Mouse (Mus musculus) WW6 (cell line): Measurements from ENCODE around the gene Spin4.

Experiments
- DNase-seq: peaks from one replicate; pipeline ENCODE4 v3.0.0-alpha.2; 2013; ENCODE audit warnings: low read depth, low spot score

Spin4 gene

DNA sequence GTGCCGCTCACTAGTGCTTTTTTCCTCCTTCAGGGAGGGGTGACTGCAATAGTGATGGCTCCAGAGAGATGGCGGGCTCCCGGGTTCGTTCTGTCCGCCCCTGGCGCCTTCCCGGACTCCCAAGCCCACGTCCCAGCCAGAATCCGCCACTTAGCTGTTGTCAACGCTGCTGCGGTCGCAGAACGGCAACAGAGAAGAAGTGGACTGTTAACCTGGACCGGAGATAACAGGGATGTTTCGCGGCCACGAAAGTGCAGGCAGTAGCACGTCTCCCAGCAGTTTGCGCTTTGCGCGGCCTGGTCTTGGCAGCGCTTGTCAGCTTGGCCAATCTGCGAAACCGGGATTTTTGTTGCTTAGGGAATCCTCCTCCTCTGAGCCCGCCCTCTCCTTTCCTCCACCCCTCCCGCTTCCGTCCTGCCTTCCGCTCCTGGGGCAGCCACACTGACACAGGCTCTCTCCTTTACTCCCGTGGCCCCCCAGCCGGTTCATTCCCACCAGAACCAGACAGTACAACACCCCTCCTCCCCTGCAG lies at the start of gene Spin4:
TSS of gene Spin4 (minus strand) at position 322 of the 532 bp plus-strand sequence.
- peak; percentile 46 for DNase-seq

GRCm38 (mm10) chrX:95027907-95028306 lies 1.4 kb upstream of the Spin4 start:
- no peak for DNase-seq

GRCm38 (mm10) chrX:95025779-95026360 lies 612 bp downstream of the Spin4 start:
- no peak for DNase-seq

DNA sequence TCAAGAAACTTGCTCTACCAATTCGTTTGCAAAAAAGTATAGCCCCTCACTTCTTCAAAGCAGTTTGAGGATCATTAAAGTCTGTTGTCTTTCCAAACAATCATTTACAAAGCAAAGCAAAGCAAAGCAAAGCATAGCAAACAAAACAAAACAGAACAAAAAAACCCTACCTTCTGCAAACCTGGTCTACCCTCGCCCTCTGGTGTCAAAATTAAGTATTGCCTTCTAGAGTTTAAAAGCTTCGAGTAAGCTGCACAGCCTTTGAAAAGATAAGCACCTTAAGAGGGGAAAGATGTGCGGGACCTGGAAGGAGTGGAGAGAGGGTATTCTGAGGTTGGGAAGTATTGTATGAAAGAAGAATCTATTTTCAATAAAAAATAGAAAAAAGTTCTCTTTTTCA lies 14.4 kb downstream of the Spin4 start:
- DNase-seq, result no peak

- DNase-seq, result no peak
Measured at GRCm38 (mm10) chrX:94998845-94999244, 27.6 kb downstream of the Spin4 start.

GRCm38 (mm10) chrX:94994113-94994512 lies 32.4 kb downstream of the Spin4 start:
- DNase-seq, result no peak

DNA sequence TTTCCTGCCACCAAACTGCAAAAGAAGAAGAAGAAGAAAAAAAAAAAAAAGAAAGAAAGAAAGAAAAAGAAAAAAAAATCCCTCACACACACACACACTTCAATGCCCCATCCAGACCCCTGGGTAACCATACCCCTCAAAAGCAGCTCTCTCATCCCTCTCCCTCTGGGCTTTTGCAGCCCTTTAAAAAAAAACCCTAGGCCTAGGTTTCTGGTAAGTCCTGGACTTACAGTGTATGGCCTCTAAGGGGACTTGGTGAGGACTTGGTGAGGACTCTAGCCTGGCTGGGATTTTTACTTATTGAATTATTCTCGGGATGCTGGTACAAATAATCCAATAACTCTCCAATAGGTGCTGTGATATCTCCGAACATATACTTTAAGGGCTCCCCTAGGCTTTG lies 35.6 kb downstream of the Spin4 start:
- DNase-seq, result no peak

DNA sequence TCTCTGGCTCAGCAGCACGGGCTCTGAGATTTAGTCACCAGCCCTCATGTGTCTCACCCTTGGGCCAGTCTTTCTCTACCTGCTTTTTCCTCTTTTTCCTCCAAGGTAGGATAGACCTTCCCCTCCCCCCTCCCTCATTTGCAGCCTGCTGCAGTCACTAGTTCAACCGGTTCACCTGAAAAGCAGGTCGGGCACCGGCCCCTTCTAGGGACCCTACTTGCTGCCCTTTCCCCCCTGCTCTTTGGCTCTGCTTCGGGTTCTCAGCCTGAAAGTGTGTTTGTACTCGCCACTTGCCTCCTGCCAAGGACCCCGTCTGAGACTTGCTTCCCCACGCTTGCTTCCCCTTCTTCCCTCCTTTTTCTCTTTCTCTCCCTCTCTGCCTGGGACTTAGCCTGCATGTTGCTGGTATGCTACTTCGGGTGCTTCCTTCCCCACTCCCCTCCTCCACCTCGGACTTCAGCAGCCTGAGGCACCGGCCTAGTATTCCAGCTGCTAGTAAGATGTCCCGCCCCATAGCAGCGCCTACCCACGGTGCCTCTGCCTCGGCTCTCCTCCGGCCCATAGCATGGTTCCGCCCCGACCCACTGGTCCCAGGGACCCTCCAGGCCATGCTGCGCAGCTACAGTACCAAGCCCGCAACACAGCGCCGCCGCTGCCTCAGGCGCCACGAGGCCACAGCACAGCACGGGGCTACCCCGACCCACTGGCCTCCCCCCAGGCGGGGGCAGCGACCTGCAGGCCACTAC lies 36.2 kb downstream of the Spin4 start:
- no peak for DNase-seq
